Mouse (Mus musculus) myocyte (in vitro differentiated cells): ENCODE measurements around the gene Dock4.

Source experiments
- CEBPB ChIP-seq: IDR thresholded peaks from 2 replicates; pipeline ENCODE4 v1.6.1; 2011; ENCODE audit warnings: mild to moderate bottlenecking, moderate library complexity; ENCODE audit not compliant: poor library complexity, insufficient read depth, severe bottlenecking
- E2F4 ChIP-seq: IDR thresholded peaks from one replicate; pipeline ENCODE4 v1.6.1; 2011; ENCODE audit warnings: mild to moderate bottlenecking, control low read depth, moderate library complexity; ENCODE audit not compliant: insufficient read depth
- MAX ChIP-seq: IDR thresholded peaks from one replicate; pipeline ENCODE4 v1.6.1; 2011; ENCODE audit warnings: low read depth, mild to moderate bottlenecking, control low read depth
- POLR2A ChIP-seq: IDR thresholded peaks from one replicate; pipeline ENCODE4 v1.6.1; 2011; ENCODE audit warnings: low read depth, mild to moderate bottlenecking, control low read depth, moderate library complexity; ENCODE audit not compliant: insufficient read length
- TCF12 ChIP-seq: IDR thresholded peaks from one replicate; pipeline ENCODE4 v1.6.1; 2011; ENCODE audit warnings: mild to moderate bottlenecking, control low read depth; ENCODE audit not compliant: poor library complexity, insufficient read depth, severe bottlenecking

DNA sequence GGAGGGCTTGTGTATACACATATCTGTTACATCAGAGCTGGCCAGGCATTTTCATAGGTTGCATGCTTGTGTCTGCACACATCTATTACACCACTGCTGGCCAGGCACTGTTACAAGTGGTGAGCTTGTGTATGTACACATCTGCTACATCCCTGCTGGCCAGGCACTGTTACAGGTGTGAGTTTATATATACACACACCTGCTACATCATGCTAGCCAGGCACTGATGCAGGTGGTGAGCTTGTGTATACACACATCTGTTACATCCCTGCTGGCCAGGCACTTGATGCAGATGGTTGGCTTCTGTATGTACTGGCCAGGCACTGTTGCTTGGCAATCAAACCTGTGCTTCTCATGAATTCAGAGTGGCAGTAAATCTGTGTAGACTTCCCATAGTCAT, 177.2 kb downstream of the Dock4 start:
- no peak for TF ChIP-seq POLR2A
- no peak for TF ChIP-seq E2F4
- TF ChIP-seq TCF12: no peak
- TF ChIP-seq MAX: no peak
- no peak for TF ChIP-seq CEBPB
